Mouse (Mus musculus) CH12.LX (cell line): ENCODE measurements around the gene Chpf.

Experiments
- CTCF ChIP-seq, 2 experiments: IDR thresholded peaks in 1 of 2; conservative IDR thresholded peaks in 1 of 2; 2 replicates each; pipeline ENCODE4 v1.5.1; 2011 to 2012; ENCODE audit warnings: low read depth in 2 of 2, low read length in 2 of 2, improper control_type of control experiment in 1 of 2, inconsistent platforms in 1 of 2, mild to moderate bottlenecking in 1 of 2, moderate library complexity in 1 of 2
- MAX ChIP-seq: IDR thresholded peaks from 2 replicates; pipeline ENCODE4 v1.6.1; 2011; ENCODE audit warnings: low read length, improper control_type of control experiment
- ZMIZ1 ChIP-seq: IDR thresholded peaks from 2 replicates; pipeline ENCODE4 v1.6.1; 2012; ENCODE audit warnings: low read depth, mild to moderate bottlenecking, inconsistent platforms, low read length, improper control_type of control experiment

DNA sequence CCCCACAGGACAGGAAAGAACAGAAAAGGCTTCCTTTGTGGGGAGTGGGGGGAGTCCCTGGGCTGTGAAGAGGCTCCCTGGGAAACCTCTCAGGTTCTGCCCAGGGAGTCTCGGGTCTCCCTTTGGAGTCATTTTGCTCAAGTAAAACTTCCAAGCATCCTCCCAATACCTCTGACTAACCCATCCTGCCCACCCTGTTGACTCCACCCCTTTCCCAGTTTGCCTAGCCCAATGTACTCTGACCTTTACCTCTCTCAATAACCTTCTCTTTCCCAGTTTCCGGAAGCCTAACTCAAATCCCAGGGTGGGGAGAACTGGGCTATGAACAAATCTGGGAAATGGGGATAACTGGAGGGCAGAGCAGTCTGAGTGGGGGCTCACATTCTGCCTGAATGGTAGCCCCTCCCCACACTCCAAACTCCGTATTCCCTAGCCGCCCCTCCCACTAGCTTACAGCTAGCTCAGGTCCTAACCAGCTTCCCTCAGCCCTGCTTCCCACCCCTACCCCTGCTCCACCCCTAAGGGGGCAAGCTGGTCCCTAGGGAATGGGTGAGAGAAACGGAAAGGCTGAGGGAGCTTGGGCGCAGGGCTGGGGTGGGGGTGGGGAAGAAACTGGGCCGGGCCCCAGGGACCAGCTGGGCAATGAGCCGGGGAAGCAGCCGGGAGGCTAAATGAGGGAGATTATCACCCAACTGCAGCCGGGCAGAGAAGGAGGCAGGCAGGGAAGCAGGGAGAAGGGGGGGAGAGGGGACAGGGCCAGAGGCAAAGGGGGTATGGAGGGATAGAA is 31.6 kb downstream of the Chpf start:
- TF ChIP-seq CTCF (conservative IDR thresholded peaks at IDR 0.05 in 1 of 2, IDR thresholded peaks at IDR 0.05 in 1 of 2; ENCODE audit: low read depth in 2 of 2, low read length in 2 of 2) (no peak), ZMIZ1 (no peak), MAX (no peak)
